Mouse (Mus musculus): ENCODE results near the gene Myrfl.

- no peak for TF ChIP-seq GATA1 (IDR thresholded peaks at IDR 0.05; ENCODE audit: low read length)
- TF ChIP-seq TAL1 (IDR thresholded peaks at IDR 0.05; ENCODE audit: low read length) = no peak
These were observed 25.2 kb downstream of the Myrfl start for GRCm38 (mm10) chr10:116871329-116872015.
